Mouse (Mus musculus) heart, postnatal 4 days (tissue): Measurements from ENCODE around the gene Cdca7. TPM values are rescaled to one million over a fixed set of nuclear protein-coding genes. Genes with fewer than 3 reads are reported as not detected.
A peak's percentile ranks its signal among the peaks of the same experiment; 100 is the strongest.

Source experiments
- DNase-seq: peaks from one replicate; pipeline ENCODE4 v3.0.0; 2021
- total RNA-seq, 2 experiments: library from RNA; stranded (reverse); gene quantifications; 2 replicates each; pipeline ENCODE4 v1.2.3; 2021

Gene Cdca7
- 10 to 100 TPM; 17.1 to 19.3 TPM for total RNA-seq

- DNase-seq, result peak; percentile 81
These were observed at the start of gene Cdca7 for GRCm38 (mm10) chr2:72475797-72476485. Gene Cdca7, plus strand, starts transcription at chr2:72476159.

GRCm38 (mm10) chr2:72426776-72427175 is 49.2 kb upstream of the Cdca7 start:
- no peak for DNase-seq

GRCm38 (mm10) chr2:72427288-72427687 is 48.7 kb upstream of the Cdca7 start:
- DNase-seq, result no peak

GRCm38 (mm10) chr2:72438941-72439533 is 36.9 kb upstream of the Cdca7 start:
- DNase-seq, result no peak

- no peak for DNase-seq
These were observed 34.9 kb upstream of the Cdca7 start for GRCm38 (mm10) chr2:72441010-72441409.

GRCm38 (mm10) chr2:72442825-72443224 is 33.1 kb upstream of the Cdca7 start:
- no peak for DNase-seq

GRCm38 (mm10) chr2:72443960-72444359 is 32.0 kb upstream of the Cdca7 start:
- no peak for DNase-seq

- no peak for DNase-seq
These were observed 29.9 kb upstream of the Cdca7 start for GRCm38 (mm10) chr2:72446106-72446505.

- DNase-seq, result no peak
These were observed 29.3 kb upstream of the Cdca7 start for GRCm38 (mm10) chr2:72446615-72447014.

- DNase-seq, result no peak
These were observed 22.4 kb upstream of the Cdca7 start for GRCm38 (mm10) chr2:72453563-72453962.

- no peak for DNase-seq
These were observed 19.8 kb upstream of the Cdca7 start for GRCm38 (mm10) chr2:72456189-72456588.

- DNase-seq, result no peak
These were observed 11.5 kb upstream of the Cdca7 start for GRCm38 (mm10) chr2:72464376-72465014.

GRCm38 (mm10) chr2:72467604-72468003 is 8.4 kb upstream of the Cdca7 start:
- no peak for DNase-seq

GRCm38 (mm10) chr2:72471415-72472070 is 4.4 kb upstream of the Cdca7 start:
- DNase-seq, result no peak

- DNase-seq, result no peak
These were observed 1.2 kb upstream of the Cdca7 start for GRCm38 (mm10) chr2:72474531-72475287.

GRCm38 (mm10) chr2:72475423-72475796 is 549 bp upstream of the Cdca7 start:
- DNase-seq, result no peak

- DNase-seq, result peak; percentile 51
These were observed 690 bp downstream of the Cdca7 start for GRCm38 (mm10) chr2:72476486-72477211.

GRCm38 (mm10) chr2:72477221-72477620 is 1.3 kb downstream of the Cdca7 start:
- no peak for DNase-seq

- no peak for DNase-seq
These were observed 2.2 kb downstream of the Cdca7 start for GRCm38 (mm10) chr2:72478176-72478575.

GRCm38 (mm10) chr2:72478921-72479320 is 3.0 kb downstream of the Cdca7 start:
- no peak for DNase-seq

- no peak for DNase-seq
These were observed 3.9 kb downstream of the Cdca7 start for GRCm38 (mm10) chr2:72479818-72480217.

GRCm38 (mm10) chr2:72491650-72492049 is 15.7 kb downstream of the Cdca7 start:
- no peak for DNase-seq
